Mouse (Mus musculus) limb, embryonic 15.5 days (tissue): ENCODE results near the gene Cnpy1. TPM values are rescaled to one million over a fixed set of nuclear protein-coding genes. Genes with fewer than 3 reads are reported as not detected.

Source experiments
- ATAC-seq: fragments of 200-750 bp; cut with Nextera tagmentation; 2 replicates; pipeline ENCODE4 v1.8.0; 2017; ENCODE audit warnings: low read depth, moderate TSS enrichment; ENCODE audit not compliant: insufficient number of reproducible peaks, low FRiP score, low TSS enrichment
- H3K27ac ChIP-seq: fragments of 300-500 bp; sonication (generic); 2 replicates; pipeline ENCODE4 v1.5.1; 2015; ENCODE audit warnings: moderate library complexity, mild to moderate bottlenecking, inconsistent platforms
- H3K27me3 ChIP-seq: fragments of 300-500 bp; sonication (generic); 2 replicates; pipeline ENCODE4 v1.6.1; 2015; ENCODE audit warnings: inconsistent platforms
- H3K36me3 ChIP-seq: fragments of 300-500 bp; sonication (generic); 2 replicates; pipeline ENCODE4 v1.6.1; 2015; ENCODE audit warnings: inconsistent platforms
- H3K4me1 ChIP-seq: fragments of 300-500 bp; sonication (generic); 2 replicates; pipeline ENCODE4 v1.6.1; 2015; ENCODE audit warnings: inconsistent platforms
- H3K4me2 ChIP-seq: fragments of 300-500 bp; sonication (generic); 2 replicates; pipeline ENCODE4 v1.6.1; 2015; ENCODE audit warnings: mild to moderate bottlenecking, inconsistent platforms
- H3K4me3 ChIP-seq: fragments of 300-500 bp; sonication (generic); 2 replicates; pipeline ENCODE4 v1.5.1; 2015; ENCODE audit warnings: mild to moderate bottlenecking, inconsistent platforms
- H3K9ac ChIP-seq: fragments of 300-500 bp; sonication (generic); 2 replicates; pipeline ENCODE4 v1.6.1; 2015; ENCODE audit warnings: inconsistent platforms
- H3K9me3 ChIP-seq: fragments of 300-500 bp; sonication (generic); 2 replicates; pipeline ENCODE4 v1.6.1; 2016; ENCODE audit warnings: inconsistent platforms
- WGBS: fragments of 180-500 bp; shearing (Covaris S2); methylation state at CpG from one replicate; pipeline ENCODE4 v1.1.7; 2015; 5-methylcytosine and 5-hydroxymethylcytosine counted together
- polyA plus RNA-seq: library from polyadenylated mRNA; unstranded; fragments of >200 nt; fragmentation: Nextera tagmentation; extraction: Ambion mirVana; gene quantifications from 2 replicates; pipeline ENCODE4 v1.2.1, GENCODE M21; 2015

Cnpy1 gene
- polyA plus RNA-seq, 1 experiment from 2014 or later = not detected

DNA sequence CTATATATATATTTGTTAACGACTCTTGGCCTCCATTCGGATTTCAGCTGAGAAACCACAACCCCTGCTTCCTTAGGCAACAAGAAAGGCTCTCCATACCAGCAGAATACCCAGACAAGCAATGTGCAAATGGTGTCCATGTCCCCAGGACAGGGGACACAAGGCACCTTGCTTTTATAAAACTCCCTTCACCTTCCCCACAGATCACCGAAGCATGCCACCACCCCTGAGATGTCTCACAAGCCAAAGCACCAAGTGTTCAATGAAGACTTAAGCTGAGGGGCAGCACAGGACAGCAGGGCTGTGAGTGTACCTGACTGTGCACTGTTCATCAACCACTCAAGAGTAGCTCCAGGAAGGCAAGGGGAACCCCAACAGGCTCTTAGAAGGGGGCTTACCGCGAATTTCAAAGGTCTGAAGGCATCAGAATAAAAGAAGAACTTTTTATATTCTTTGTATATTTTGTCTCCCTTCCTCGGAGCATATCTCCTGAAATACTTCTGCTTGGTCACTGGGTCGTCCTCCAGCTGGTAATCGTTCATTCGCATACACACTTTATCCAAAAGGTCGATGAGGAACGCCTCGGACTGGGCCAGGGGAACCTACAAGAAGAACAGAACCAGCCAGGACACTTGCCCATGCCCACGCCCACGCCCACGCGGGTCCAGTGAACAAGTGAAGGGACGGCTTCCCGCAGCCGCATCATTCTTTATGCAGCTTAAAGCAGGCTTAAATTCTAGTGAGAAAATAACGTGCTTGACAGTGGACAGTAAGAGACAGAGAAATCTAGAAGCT is 36.7 kb downstream of the Cnpy1 start:
- Histone ChIP-seq H3K27ac (no peak overlapping the region), H3K27me3 (peaks cover 84% of the 10 kb centered on the region), H3K9me3 (no peaks in the 10 kb centered on the region), H3K4me3 (no peak overlapping the region), H3K4me1 (peaks cover 9% of the 10 kb centered on the region), H3K9ac (no peak overlapping the region), H3K36me3 (no peaks in the 10 kb centered on the region), H3K4me2 (no peak overlapping the region)
- ATAC-seq = no peak
- 12% methylated on average over 20 of the region's 20 CpGs for whole genome bisulfite sequencing

DNA sequence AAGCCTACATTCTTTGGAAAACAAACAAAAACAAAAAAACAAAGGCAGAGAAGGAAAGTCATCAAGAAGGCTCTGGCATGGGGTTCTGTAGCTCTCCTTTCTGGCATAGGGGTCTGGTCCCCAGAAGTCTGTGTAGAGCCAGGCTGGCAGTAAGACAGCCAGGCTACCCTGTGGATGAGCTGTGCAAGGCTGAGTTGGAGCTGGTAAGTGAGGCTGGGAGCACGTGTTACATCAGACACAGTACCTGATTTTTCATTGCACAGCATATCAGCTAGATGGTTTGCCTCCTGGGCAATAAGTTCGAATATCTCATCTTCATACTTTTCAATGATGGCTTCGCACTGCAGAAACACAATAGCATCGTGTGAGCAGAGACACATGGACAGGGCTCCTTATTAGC is 38.6 kb downstream of the Cnpy1 start:
- Histone ChIP-seq H3K36me3 (no peaks in the 10 kb centered on the region), H3K27ac (no peak overlapping the region), H3K4me1 (peaks cover 9% of the 10 kb centered on the region), H3K4me3 (no peak overlapping the region), H3K9ac (no peak overlapping the region), H3K4me2 (no peak overlapping the region), H3K9me3 (no peaks in the 10 kb centered on the region), H3K27me3 (peaks cover 80% of the 10 kb centered on the region)
- 68% methylated on average over 4 of the region's 4 CpGs for WGBS
- no peak for ATAC-seq

DNA sequence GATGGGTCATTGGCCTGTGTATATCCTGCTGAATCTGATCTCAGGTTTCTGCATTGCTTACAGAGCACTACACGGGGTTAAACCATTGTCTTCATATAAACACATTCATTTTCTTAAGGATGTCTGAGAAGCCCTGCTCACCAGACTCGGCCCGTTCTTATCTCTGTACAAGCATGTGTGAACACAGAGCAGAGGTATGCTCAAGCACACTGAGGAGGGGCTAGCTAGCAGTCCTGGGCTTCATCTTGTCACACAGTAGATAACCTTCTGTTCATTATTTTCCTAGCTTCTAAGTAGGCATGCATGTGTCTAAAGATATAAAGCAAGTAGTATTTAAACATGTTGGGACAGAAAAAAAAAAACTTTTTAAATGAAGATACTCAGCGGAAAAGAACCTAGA is 39.2 kb downstream of the Cnpy1 start:
- WGBS = 54% methylated on average over 4 of the region's 4 CpGs
- Histone ChIP-seq H3K27ac (no peak overlapping the region), H3K4me2 (no peak overlapping the region), H3K36me3 (no peaks in the 10 kb centered on the region), H3K9ac (no peak overlapping the region), H3K4me3 (no peak overlapping the region), H3K4me1 (peaks cover 9% of the 10 kb centered on the region), H3K9me3 (no peaks in the 10 kb centered on the region), H3K27me3 (peaks cover 74% of the 10 kb centered on the region)
- no peak for ATAC-seq

DNA sequence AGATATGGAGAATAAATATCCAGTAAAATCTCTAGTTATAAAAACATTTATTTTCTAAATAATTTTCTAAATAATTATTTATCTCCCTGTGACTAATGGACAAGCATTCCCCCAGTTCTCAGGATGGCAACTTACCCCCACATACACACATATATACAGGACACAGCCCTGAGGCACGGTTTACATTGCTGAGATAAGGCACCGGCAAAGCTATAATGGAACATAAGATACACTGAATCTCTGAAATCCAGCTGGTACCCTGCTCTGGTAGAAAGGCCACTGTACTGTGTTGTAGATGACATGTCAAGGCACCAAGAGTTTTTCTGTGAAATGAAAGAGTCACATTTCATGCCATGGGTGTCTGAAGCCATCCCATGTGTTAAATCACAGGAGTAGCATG is 40.9 kb downstream of the Cnpy1 start:
- no peak overlapping the region for H3K9ac ChIP-seq
- H3K36me3 ChIP-seq = no peaks in the 10 kb centered on the region
- no peak overlapping the region for H3K4me2 ChIP-seq
- H3K9me3 ChIP-seq = no peaks in the 10 kb centered on the region
- H3K27me3 ChIP-seq = peaks cover 56% of the 10 kb centered on the region
- WGBS = 79% methylated on average over 2 of the region's 2 CpGs
- H3K4me1 ChIP-seq = peaks cover 3% of the 10 kb centered on the region
- no peak overlapping the region for H3K4me3 ChIP-seq
- no peak for ATAC-seq
- H3K27ac ChIP-seq = no peak overlapping the region

DNA sequence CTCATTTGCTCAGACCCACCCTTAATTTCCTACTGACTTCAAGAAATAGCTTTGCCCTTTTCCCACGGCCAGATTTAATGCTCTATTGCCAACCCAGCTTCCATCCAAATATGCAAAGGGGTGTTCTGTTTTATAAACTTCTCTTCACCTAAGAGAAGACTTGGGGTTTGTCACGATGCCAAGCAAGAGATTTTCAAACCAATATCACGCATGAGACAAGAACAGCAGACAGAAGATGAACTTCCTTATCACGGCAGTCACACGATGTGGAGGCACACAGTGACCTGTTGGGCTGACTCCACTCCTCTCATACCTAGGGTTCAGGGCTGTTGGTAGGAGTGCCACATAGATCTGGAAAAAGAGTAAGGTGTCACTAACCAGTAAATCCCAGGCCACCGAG is 42.5 kb downstream of the Cnpy1 start:
- Histone ChIP-seq H3K36me3 (no peaks in the 10 kb centered on the region), H3K27ac (no peak overlapping the region), H3K27me3 (peaks cover 40% of the 10 kb centered on the region), H3K4me1 (no peaks in the 10 kb centered on the region), H3K9me3 (no peaks in the 10 kb centered on the region), H3K9ac (no peak overlapping the region), H3K4me3 (no peak overlapping the region), H3K4me2 (no peak overlapping the region)
- WGBS = 76% methylated on average over 6 of the region's 6 CpGs
- ATAC-seq = no peak

DNA sequence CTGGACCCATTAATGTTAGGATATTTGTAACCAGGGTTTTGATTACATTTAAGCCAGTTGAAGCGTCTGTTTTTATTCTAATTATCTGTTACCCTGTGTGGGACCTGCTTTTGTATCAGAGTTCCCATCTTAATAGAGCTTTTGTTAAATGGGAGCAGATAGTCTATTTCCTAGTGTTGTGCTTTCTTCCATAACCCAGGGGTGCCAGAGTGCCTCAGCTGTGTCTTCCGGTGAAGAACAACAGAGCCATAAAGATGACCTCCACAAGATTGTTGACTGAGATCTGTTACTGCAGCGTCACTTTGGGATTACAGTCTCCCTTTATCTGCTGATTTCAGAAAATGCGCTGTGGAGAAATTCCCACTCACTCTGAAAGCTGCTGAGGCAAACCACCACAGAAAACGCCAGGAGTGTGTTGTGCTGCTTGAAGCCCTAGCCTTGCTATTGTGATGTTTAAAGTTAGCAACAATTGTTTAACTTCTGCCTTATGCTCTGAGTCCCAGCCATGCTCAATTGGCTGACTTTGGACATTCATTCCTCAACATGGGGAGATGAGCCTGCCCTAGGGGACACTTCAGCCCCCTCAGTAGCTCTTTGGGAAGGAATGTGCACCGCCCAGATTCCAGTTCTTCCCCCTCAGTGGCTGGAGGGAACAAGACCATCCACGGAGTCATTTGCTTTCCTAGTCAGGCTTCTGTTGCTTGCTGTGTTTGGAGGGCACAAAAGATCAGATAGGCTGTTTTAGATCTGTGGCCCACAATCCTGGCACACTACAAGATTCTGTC is 46.3 kb downstream of the Cnpy1 start:
- WGBS = 46% methylated on average over 7 of the region's 7 CpGs
- no peaks in the 10 kb centered on the region for H3K4me1 ChIP-seq
- H3K27me3 ChIP-seq = peaks cover 16% of the 10 kb centered on the region; the same call in 1 of the 2 replicates
- no peaks in the 10 kb centered on the region for H3K36me3 ChIP-seq
- H3K4me2 ChIP-seq = no peak overlapping the region
- no peak overlapping the region for H3K27ac ChIP-seq
- H3K9me3 ChIP-seq = no peaks in the 10 kb centered on the region
- no peak overlapping the region for H3K9ac ChIP-seq
- ATAC-seq = no peak
- no peak overlapping the region for H3K4me3 ChIP-seq

DNA sequence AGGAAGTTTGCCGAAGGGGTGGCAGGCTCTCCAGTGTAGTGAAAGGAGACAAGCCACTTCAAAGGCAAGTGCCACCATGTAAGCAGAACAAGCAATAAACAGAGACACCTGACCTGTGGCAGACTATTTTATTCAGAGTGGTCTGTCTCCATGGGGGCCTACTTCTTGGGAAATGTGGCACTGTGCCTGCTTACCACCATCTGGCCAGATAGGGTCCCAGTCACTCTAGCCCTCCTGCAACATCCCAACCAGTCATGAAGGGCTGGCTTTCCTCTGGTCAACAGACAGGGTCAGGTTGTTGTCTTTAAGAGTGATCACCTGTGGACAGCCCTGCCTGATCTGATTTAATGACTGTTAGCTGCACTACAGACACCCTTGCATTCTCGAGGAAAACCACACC is 50.1 kb downstream of the Cnpy1 start:
- no peaks in the 10 kb centered on the region for H3K4me1 ChIP-seq
- H3K27ac ChIP-seq = no peak overlapping the region
- no peak overlapping the region for H3K4me3 ChIP-seq
- H3K9me3 ChIP-seq = no peaks in the 10 kb centered on the region
- WGBS = 18% methylated on average over 2 of the region's 2 CpGs
- H3K4me2 ChIP-seq = no peak overlapping the region
- no peak overlapping the region for H3K9ac ChIP-seq
- peaks cover 4% of the 10 kb centered on the region; the same call in 1 of the 2 replicates for H3K27me3 ChIP-seq
- ATAC-seq = no peak
- H3K36me3 ChIP-seq = no peaks in the 10 kb centered on the region

DNA sequence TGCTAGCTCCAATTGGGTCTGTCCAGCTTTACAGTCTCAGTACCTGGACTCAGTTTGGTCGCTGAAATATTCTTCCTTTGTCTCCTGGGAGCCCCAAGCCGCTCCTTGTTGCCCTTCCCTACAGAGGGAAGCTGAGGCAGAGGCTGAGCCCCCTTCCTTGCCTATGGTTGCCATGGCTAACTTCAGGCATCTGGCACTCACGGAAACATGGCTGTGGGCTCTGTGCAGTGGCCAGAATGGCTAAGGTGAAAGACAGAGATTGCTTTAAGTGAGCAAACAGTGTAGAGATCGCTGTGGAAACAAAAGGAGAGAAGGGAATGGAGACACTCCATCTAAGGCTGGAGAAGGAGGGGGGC is 53.5 kb downstream of the Cnpy1 start:
- no peak for ATAC-seq
- Histone ChIP-seq H3K4me2 (no peak overlapping the region), H3K27ac (no peak overlapping the region), H3K27me3 (peaks cover 9% of the 10 kb centered on the region; the same call in 1 of the 2 replicates), H3K4me1 (no peaks in the 10 kb centered on the region), H3K36me3 (no peaks in the 10 kb centered on the region), H3K9me3 (no peaks in the 10 kb centered on the region), H3K9ac (no peak overlapping the region), H3K4me3 (no peak overlapping the region)
- 57% methylated on average over 4 of the region's 4 CpGs for WGBS

DNA sequence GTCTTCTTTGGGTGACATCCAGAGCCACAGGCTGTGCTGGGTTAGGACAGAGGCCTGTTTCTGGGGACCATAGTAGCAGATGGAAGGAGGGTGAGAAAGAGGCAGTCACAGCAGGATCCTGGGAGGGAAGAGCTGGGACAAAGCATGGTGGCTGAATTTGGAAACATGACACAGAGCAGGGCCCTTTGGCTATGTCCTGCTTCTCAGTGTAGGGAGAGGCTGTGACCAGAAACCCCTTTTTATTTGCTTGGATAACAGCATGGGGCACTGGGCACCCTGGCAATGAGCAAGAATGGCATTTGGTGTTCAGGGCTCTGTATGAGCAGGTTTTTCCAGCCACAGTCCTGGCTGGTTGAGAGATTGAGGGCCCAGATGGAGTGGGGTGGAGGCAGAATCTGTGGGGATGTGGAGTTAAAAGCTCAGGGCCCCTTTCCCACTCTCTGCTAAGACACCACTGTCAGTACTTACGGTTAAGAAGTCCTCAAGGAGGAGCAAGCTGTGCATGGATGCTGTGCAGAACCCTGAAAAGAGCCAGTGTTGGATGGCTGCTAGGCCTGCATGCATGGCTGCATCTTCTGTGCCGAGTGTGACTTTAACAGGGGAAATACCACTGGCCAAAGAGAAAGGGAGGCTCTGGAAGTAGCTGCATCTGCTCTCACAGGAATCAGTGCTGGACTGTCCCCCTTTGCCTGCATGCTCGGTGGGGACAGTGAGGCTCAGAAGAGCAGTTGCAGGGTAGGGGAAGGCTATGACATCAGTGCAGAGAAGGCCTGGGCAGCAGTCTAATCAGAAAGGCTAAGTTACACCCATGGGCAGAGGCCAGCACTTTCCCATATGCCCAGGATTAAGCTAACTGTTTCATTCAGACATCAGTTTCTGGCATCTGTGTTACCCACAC is 54.2 kb downstream of the Cnpy1 start:
- no peak for ATAC-seq
- H3K27me3 ChIP-seq = peaks cover 9% of the 10 kb centered on the region; the same call in 1 of the 2 replicates
- WGBS = 58% methylated on average over 3 of the region's 3 CpGs

DNA sequence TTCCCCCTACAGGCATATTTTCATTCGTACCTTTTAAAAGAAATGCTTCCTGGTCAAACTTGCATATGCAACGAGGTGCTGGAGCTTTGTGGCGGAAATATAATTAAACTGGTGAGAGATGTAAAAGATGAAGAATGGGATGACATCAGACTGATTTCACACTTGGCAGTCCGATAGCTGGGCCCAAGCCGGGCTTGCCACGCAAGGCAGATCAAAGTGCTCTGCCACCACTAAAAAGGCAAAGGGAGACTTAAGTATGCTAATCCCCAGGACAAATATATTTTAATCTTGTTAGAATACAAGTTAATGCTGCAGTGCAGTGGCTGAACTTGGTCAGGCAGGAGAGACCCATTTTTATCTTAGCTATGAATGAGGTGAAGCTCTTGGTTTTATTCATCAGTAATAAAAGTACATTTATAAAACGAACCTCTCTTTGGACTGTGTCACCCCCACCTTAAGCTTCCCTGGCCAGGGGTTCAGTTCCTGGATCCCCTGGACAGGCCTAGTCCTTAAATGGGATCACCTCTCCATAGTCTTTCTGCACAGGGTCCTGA is 66.3 kb downstream of the Cnpy1 start:
- no peak overlapping the region for H3K9ac ChIP-seq
- no peaks in the 10 kb centered on the region for H3K9me3 ChIP-seq
- no peak overlapping the region for H3K27ac ChIP-seq
- no peak overlapping the region for H3K4me3 ChIP-seq
- peaks cover 81% of the 10 kb centered on the region for H3K27me3 ChIP-seq
- H3K4me2 ChIP-seq = no peak overlapping the region
- 40% methylated on average over 7 of the region's 7 CpGs for WGBS
- peaks cover 7% of the 10 kb centered on the region; the same call in 1 of the 2 replicates for H3K4me1 ChIP-seq
- H3K36me3 ChIP-seq = no peaks in the 10 kb centered on the region
- no peak for ATAC-seq

More for the DNA sequence above, 54.2 kb downstream of the Cnpy1 start:
- Histone ChIP-seq H3K36me3 (no peaks in the 10 kb centered on the region), H3K4me2 (no peak overlapping the region), H3K9me3 (no peaks in the 10 kb centered on the region), H3K27ac (no peak overlapping the region), H3K4me3 (no peak overlapping the region), H3K4me1 (no peaks in the 10 kb centered on the region), H3K9ac (no peak overlapping the region)

DNA sequence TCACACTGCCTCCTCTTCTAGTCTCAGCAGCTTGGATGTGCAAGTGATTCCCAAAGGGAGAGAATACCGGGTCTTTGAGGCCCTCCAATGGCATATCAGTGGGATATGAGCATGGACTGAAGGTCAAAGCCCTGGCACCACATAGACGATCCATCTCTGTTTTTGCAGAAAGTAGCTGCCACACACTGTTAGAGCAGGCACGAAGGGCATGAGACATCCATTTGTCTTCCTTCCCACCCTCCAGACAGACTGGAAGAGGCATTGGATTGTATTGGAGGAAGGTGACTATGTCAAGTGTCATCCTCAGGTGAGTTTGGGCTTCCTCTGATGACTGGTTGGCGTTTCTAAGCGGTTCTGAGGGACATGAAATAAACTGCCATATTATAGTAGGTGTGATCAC is 67.3 kb downstream of the Cnpy1 start:
- H3K9me3 ChIP-seq = no peaks in the 10 kb centered on the region
- H3K4me1 ChIP-seq = peaks cover 7% of the 10 kb centered on the region; the same call in 1 of the 2 replicates
- H3K4me3 ChIP-seq = no peak overlapping the region
- no peak for ATAC-seq
- no peak overlapping the region for H3K27ac ChIP-seq
- WGBS = 22% methylated on average over 5 of the region's 5 CpGs
- H3K36me3 ChIP-seq = no peaks in the 10 kb centered on the region
- H3K4me2 ChIP-seq = no peak overlapping the region
- no peak overlapping the region for H3K9ac ChIP-seq
- peaks cover 89% of the 10 kb centered on the region for H3K27me3 ChIP-seq
